Mouse (Mus musculus) stomach, embryonic 15.5 days (tissue): ENCODE measurements around the gene Abat. TPM values are rescaled to one million over a fixed set of nuclear protein-coding genes. Genes with fewer than 3 reads are reported as not detected.

Source experiments
- ATAC-seq: fragments of 200-750 bp; cut with Nextera tagmentation; 2 replicates; pipeline ENCODE4 v1.8.0; 2017; ENCODE audit warnings: low read depth, moderate number of reproducible peaks, moderate TSS enrichment; ENCODE audit not compliant: insufficient read depth, low FRiP score
- H3K27ac ChIP-seq: fragments of 300-500 bp; sonication (generic); 2 replicates; pipeline ENCODE4 v1.5.1; 2015; ENCODE audit warnings: mild to moderate bottlenecking, inconsistent platforms
- H3K27me3 ChIP-seq: fragments of 300-500 bp; sonication (generic); replicated peaks from 2 replicates; pipeline ENCODE4 v1.6.1; 2015; ENCODE audit warnings: inconsistent platforms
- H3K36me3 ChIP-seq: fragments of 300-500 bp; sonication (generic); 2 replicates; pipeline ENCODE4 v1.6.1; 2015; ENCODE audit warnings: inconsistent platforms
- H3K4me1 ChIP-seq: fragments of 300-500 bp; sonication (generic); 2 replicates; pipeline ENCODE4 v1.6.1; 2015; ENCODE audit warnings: inconsistent platforms
- H3K4me2 ChIP-seq: fragments of 300-500 bp; sonication (generic); 2 replicates; pipeline ENCODE4 v1.6.1; 2015; ENCODE audit warnings: mild to moderate bottlenecking, inconsistent platforms
- H3K4me3 ChIP-seq: fragments of 300-500 bp; sonication (generic); replicated peaks from 2 replicates; pipeline ENCODE4 v1.5.1; 2015; ENCODE audit warnings: inconsistent platforms
- H3K9ac ChIP-seq: fragments of 300-500 bp; sonication (generic); 2 replicates; pipeline ENCODE4 v1.6.1; 2015; ENCODE audit warnings: inconsistent platforms
- H3K9me3 ChIP-seq: fragments of 300-500 bp; sonication (generic); 2 replicates; pipeline ENCODE4 v1.6.1; 2016; ENCODE audit warnings: inconsistent platforms
- WGBS: fragments of 180-500 bp; shearing (Covaris S2); methylation state at CpG from one replicate; pipeline ENCODE4 v1.1.7; 2015; 5-methylcytosine and 5-hydroxymethylcytosine counted together
- polyA plus RNA-seq: library from polyadenylated mRNA; unstranded; fragments of >200 nt; fragmentation: Nextera tagmentation; extraction: Ambion mirVana; gene quantifications from 2 replicates; pipeline ENCODE4 v1.2.1, GENCODE M21; 2015

Abat gene
- polyA plus RNA-seq, 1 experiment from 2014 or later = 32.1 TPM

GRCm38 (mm10) chr16:8514180-8514579 lies 951 bp downstream of the Abat start:
- Histone ChIP-seq H3K27me3 (no peaks in the 10 kb centered on the region), H3K9me3 (no peaks in the 10 kb centered on the region), H3K4me3 (peak overlapping the region; percentile 60), H3K9ac (no peak overlapping the region), H3K36me3 (no peaks in the 10 kb centered on the region), H3K4me2 (peak overlapping the region; percentile 87), H3K4me1 (peaks cover 13% of the 10 kb centered on the region), H3K27ac (no peak overlapping the region)
- 16% methylated on average over 4 of the region's 4 CpGs for WGBS
- ATAC-seq = no peak

DNA sequence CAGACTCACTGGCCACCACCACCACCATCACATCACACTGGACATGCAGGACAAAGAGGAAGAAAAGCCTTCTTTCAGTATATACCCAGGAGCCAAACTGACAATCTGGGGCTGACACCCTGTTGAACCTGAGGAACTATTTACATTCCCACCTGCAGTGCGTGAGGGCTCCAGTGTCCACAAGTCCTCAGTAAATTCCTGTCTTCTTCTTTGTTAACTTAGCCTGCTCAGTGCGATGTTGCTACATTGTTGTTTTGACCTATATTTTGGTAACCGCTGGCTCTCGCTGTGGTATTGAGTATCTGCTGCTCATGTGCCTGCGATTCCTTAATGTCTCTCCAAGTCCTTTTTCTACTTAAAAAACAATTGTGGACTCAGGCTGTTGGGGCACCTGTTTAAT lies 7.3 kb downstream of the Abat start:
- WGBS = 74% methylated on average over 5 of the region's 5 CpGs
- Histone ChIP-seq H3K4me2 (no peak overlapping the region), H3K9ac (no peak overlapping the region), H3K27me3 (no peaks in the 10 kb centered on the region), H3K4me3 (no peak overlapping the region), H3K36me3 (no peaks in the 10 kb centered on the region), H3K9me3 (no peaks in the 10 kb centered on the region), H3K4me1 (peaks cover 12% of the 10 kb centered on the region), H3K27ac (no peak overlapping the region)
- ATAC-seq = no peak

- WGBS = 73% methylated on average over 4 of the region's 4 CpGs
These were observed 8.1 kb downstream of the Abat start for GRCm38 (mm10) chr16:8521322-8521721.

GRCm38 (mm10) chr16:8523480-8524144 lies 10.4 kb downstream of the Abat start:
- 34% methylated on average over 11 of the region's 11 CpGs for WGBS
- no peaks in the 10 kb centered on the region for H3K27me3 ChIP-seq
- H3K4me1 ChIP-seq = peaks cover 17% of the 10 kb centered on the region
- H3K4me2 ChIP-seq = no peak overlapping the region
- no peak overlapping the region for H3K9ac ChIP-seq
- peak overlapping the region; percentile 52 for H3K27ac ChIP-seq
- no peaks in the 10 kb centered on the region for H3K36me3 ChIP-seq
- no peak overlapping the region for H3K4me3 ChIP-seq
- peak; percentile 65 for ATAC-seq
- H3K9me3 ChIP-seq = no peaks in the 10 kb centered on the region

More at GRCm38 (mm10) chr16:8521322-8521721, 8.1 kb downstream of the Abat start:
- Histone ChIP-seq H3K4me2 (no peak overlapping the region), H3K27ac (no peak overlapping the region), H3K27me3 (no peaks in the 10 kb centered on the region), H3K4me3 (no peak overlapping the region), H3K9ac (no peak overlapping the region), H3K36me3 (no peaks in the 10 kb centered on the region), H3K4me1 (peaks cover 17% of the 10 kb centered on the region), H3K9me3 (no peaks in the 10 kb centered on the region)
- no peak for ATAC-seq

GRCm38 (mm10) chr16:8524163-8524847 lies 11.1 kb downstream of the Abat start:
- H3K9ac ChIP-seq = no peak overlapping the region

GRCm38 (mm10) chr16:8525293-8525692 lies 12.1 kb downstream of the Abat start:
- no peak for ATAC-seq
- WGBS = 59% methylated on average over 3 of the region's 3 CpGs
- Histone ChIP-seq H3K27me3 (no peaks in the 10 kb centered on the region), H3K9me3 (no peaks in the 10 kb centered on the region), H3K4me1 (peaks cover 17% of the 10 kb centered on the region), H3K4me3 (no peak overlapping the region), H3K27ac (no peak overlapping the region), H3K36me3 (no peaks in the 10 kb centered on the region), H3K4me2 (no peak overlapping the region), H3K9ac (no peak overlapping the region)

More at GRCm38 (mm10) chr16:8524163-8524847, 11.1 kb downstream of the Abat start:
- H3K9me3 ChIP-seq = no peaks in the 10 kb centered on the region
- ATAC-seq = no peak
- peak overlapping the region; percentile 52 for H3K27ac ChIP-seq
- no peak overlapping the region for H3K4me2 ChIP-seq
- H3K4me3 ChIP-seq = no peak overlapping the region
- no peaks in the 10 kb centered on the region for H3K36me3 ChIP-seq
- WGBS = 59% methylated on average over 16 of the region's 16 CpGs
- H3K4me1 ChIP-seq = peaks cover 17% of the 10 kb centered on the region
- H3K27me3 ChIP-seq = no peaks in the 10 kb centered on the region

GRCm38 (mm10) chr16:8525877-8526276 lies 12.6 kb downstream of the Abat start:
- Histone ChIP-seq H3K27ac (no peak overlapping the region), H3K4me1 (peaks cover 17% of the 10 kb centered on the region), H3K36me3 (no peaks in the 10 kb centered on the region), H3K4me3 (no peak overlapping the region), H3K4me2 (0 out of 2 replicates have a peak overlapping the region, but pooled peaks have one; percentile 3), H3K9ac (no peak overlapping the region), H3K9me3 (no peaks in the 10 kb centered on the region), H3K27me3 (no peaks in the 10 kb centered on the region)
- WGBS = 43% methylated on average over 7 of the region's 7 CpGs
- ATAC-seq = no peak

DNA sequence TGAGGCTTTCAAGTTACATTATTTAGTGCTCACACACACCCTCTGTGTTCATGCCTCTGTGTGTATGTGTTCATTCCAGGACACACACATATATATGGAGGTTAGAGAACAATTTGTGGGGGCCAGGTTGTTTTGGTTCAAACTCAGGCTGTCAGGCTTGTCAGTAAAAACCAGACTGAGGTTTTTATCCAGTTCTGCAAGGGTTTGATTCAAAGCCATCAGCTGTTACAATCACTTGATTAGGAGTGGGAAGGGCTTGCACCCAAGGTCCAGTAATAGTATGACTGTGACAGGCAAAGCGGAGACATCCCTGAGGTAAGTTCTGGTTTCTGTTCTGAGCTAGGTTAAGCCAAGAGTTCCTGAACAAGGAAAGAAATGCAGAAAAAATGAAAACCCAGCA lies 16.2 kb downstream of the Abat start:
- WGBS = 97% methylated on average over 1 of the region's 1 CpGs
- Histone ChIP-seq H3K4me3 (no peak overlapping the region), H3K27ac (no peak overlapping the region), H3K27me3 (no peaks in the 10 kb centered on the region), H3K9me3 (no peaks in the 10 kb centered on the region), H3K4me1 (0 out of 2 replicates have a peak, but pooled peaks cover 4% of the 10 kb centered on the region), H3K4me2 (no peak overlapping the region), H3K36me3 (no peaks in the 10 kb centered on the region), H3K9ac (no peak overlapping the region)
- ATAC-seq = no peak

DNA sequence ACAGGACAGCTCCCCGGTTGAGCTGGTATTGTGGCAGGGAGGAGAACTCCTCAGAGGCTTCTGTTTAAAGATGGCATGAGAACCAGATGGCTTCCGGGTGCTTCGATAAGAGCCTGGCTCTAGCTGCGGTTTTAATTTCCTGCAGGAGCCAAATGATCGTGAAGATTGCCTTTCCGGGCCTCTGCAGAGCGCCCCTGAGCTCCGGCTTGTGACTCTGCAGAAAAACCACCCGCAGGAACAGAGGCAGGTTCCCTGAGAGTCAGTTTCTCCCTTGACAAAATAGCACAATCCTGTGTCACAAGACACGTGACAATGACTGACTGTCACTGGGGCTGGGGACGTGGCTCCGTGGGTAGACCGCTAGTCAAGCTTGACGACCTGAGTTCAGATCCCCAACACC lies 16.8 kb downstream of the Abat start:
- Histone ChIP-seq H3K4me1 (0 out of 2 replicates have a peak, but pooled peaks cover 4% of the 10 kb centered on the region), H3K9ac (no peak overlapping the region), H3K9me3 (no peaks in the 10 kb centered on the region), H3K4me3 (no peak overlapping the region), H3K27ac (no peak overlapping the region), H3K27me3 (no peaks in the 10 kb centered on the region), H3K36me3 (no peaks in the 10 kb centered on the region), H3K4me2 (no peak overlapping the region)
- ATAC-seq = no peak
- WGBS = 82% methylated on average over 14 of the region's 14 CpGs

DNA sequence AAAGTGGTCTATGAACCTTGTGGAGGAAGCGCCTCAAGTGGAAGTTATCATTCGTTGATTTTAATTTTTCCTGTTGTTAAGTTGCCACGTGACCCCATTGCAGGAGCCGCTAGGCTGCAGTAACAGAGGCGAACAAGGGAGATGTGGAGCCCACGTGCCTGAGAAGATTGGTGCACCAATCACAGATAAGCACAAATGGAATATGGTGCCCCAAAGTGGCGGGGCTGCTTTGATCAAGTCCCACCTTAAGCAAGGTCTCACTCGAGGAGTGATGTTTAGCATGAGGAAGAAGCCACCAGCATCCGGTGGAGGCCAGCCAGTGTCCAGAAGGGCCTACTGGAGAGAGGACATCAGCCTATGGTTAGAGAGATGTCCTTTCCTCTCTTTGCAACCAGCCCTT lies 19.2 kb downstream of the Abat start:
- Histone ChIP-seq H3K9me3 (no peaks in the 10 kb centered on the region), H3K36me3 (no peaks in the 10 kb centered on the region), H3K27me3 (no peaks in the 10 kb centered on the region), H3K4me1 (no peaks in the 10 kb centered on the region), H3K27ac (no peak overlapping the region), H3K4me3 (no peak overlapping the region), H3K4me2 (no peak overlapping the region), H3K9ac (no peak overlapping the region)
- no peak for ATAC-seq
- WGBS = 84% methylated on average over 9 of the region's 9 CpGs

DNA sequence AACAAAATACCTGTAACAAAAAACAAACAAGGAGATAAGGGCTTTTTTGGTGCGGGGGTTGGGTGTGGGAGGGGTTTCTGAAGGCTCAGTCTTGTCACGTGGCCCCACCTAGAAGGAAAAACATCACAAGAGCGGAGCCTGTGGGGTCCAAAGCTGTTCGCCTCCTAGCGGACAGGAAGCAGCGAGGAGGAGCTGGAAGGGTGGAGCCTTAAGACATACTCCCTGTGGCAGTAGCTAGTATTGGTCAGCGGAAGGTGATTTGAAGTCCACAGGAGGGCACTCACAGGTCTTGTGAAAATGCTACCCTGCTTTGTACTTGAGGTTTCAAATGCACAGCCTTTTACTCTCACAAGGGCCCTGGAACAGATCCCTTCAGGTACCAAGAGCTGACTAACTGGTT lies 19.7 kb downstream of the Abat start:
- no peak for ATAC-seq
- WGBS = 66% methylated on average over 7 of the region's 7 CpGs

GRCm38 (mm10) chr16:8533477-8533876 lies 20.2 kb downstream of the Abat start:
- H3K4me2 ChIP-seq = no peak overlapping the region
- H3K4me3 ChIP-seq = no peak overlapping the region
- 83% methylated on average over 6 of the region's 6 CpGs for WGBS
- H3K27ac ChIP-seq = no peak overlapping the region
- H3K36me3 ChIP-seq = no peaks in the 10 kb centered on the region
- no peak overlapping the region for H3K9ac ChIP-seq
- no peaks in the 10 kb centered on the region for H3K9me3 ChIP-seq
- H3K4me1 ChIP-seq = no peaks in the 10 kb centered on the region
- ATAC-seq = no peak
- no peaks in the 10 kb centered on the region for H3K27me3 ChIP-seq

More for the DNA sequence above, 19.7 kb downstream of the Abat start:
- no peak overlapping the region for H3K27ac ChIP-seq
- no peak overlapping the region for H3K9ac ChIP-seq
- H3K4me3 ChIP-seq = no peak overlapping the region
- H3K36me3 ChIP-seq = no peaks in the 10 kb centered on the region
- H3K4me2 ChIP-seq = no peak overlapping the region
- no peaks in the 10 kb centered on the region for H3K27me3 ChIP-seq
- no peaks in the 10 kb centered on the region for H3K9me3 ChIP-seq
- H3K4me1 ChIP-seq = no peaks in the 10 kb centered on the region
